Mouse (Mus musculus): Measurements from ENCODE around the gene Ldlr.

Ldlr gene

GRCm38 (mm10) chr9:21725224-21726121 lies 2.2 kb downstream of the Ldlr start:
- DNase-seq (ENCODE audit: low spot score in 2 of 2) = no peak

GRCm38 (mm10) chr9:21726218-21726975 lies 3.1 kb downstream of the Ldlr start:
- no peak for DNase-seq (ENCODE audit: low spot score in 2 of 2)

GRCm38 (mm10) chr9:21728261-21728832 lies 5.1 kb downstream of the Ldlr start:
- DNase-seq (ENCODE audit: low spot score in 2 of 2) = no peak

GRCm38 (mm10) chr9:21729264-21729663 lies 6.0 kb downstream of the Ldlr start:
- no peak for DNase-seq (ENCODE audit: low spot score in 2 of 2)

- DNase-seq (ENCODE audit: low spot score in 2 of 2) = no peak
Observed at GRCm38 (mm10) chr9:21732288-21732687, 9.0 kb downstream of the Ldlr start.

GRCm38 (mm10) chr9:21733446-21733845 lies 10.2 kb downstream of the Ldlr start:
- DNase-seq (ENCODE audit: low spot score in 2 of 2) = no peak

GRCm38 (mm10) chr9:21733989-21734388 lies 10.7 kb downstream of the Ldlr start:
- no peak for DNase-seq (ENCODE audit: low spot score in 2 of 2)

GRCm38 (mm10) chr9:21735126-21735525 lies 11.8 kb downstream of the Ldlr start:
- no peak for DNase-seq (ENCODE audit: low spot score in 2 of 2)

- DNase-seq (ENCODE audit: low spot score in 2 of 2) = no peak
Observed at GRCm38 (mm10) chr9:21736580-21736979, 13.3 kb downstream of the Ldlr start.

GRCm38 (mm10) chr9:21737188-21737587 lies 13.9 kb downstream of the Ldlr start:
- DNase-seq (ENCODE audit: low spot score in 2 of 2) = no peak

GRCm38 (mm10) chr9:21738776-21739175 lies 15.5 kb downstream of the Ldlr start:
- no peak for DNase-seq (ENCODE audit: low spot score in 2 of 2)

- no peak for DNase-seq (ENCODE audit: low spot score in 2 of 2)
Observed at GRCm38 (mm10) chr9:21740427-21740826, 17.1 kb downstream of the Ldlr start.

- no peak for DNase-seq (ENCODE audit: low spot score in 2 of 2)
Observed at GRCm38 (mm10) chr9:21741514-21741913, 18.2 kb downstream of the Ldlr start.

- no peak for DNase-seq (ENCODE audit: low spot score in 2 of 2)
Observed at GRCm38 (mm10) chr9:21747238-21747774, 24.0 kb downstream of the Ldlr start.

- DNase-seq (ENCODE audit: low spot score in 2 of 2) = no peak
Observed at GRCm38 (mm10) chr9:21748033-21748432, 24.8 kb downstream of the Ldlr start.

GRCm38 (mm10) chr9:21748491-21748890 lies 25.2 kb downstream of the Ldlr start:
- no peak for DNase-seq (ENCODE audit: low spot score in 2 of 2)

- no peak for DNase-seq (ENCODE audit: low spot score in 2 of 2)
Observed at GRCm38 (mm10) chr9:21749382-21750118, 26.3 kb downstream of the Ldlr start.

GRCm38 (mm10) chr9:21750370-21750769 lies 27.1 kb downstream of the Ldlr start:
- no peak for DNase-seq (ENCODE audit: low spot score in 2 of 2)

- DNase-seq (ENCODE audit: low spot score in 2 of 2) = no peak
Observed at GRCm38 (mm10) chr9:21751347-21751746, 28.1 kb downstream of the Ldlr start.

GRCm38 (mm10) chr9:21752252-21752792 lies 29.0 kb downstream of the Ldlr start:
- no peak for DNase-seq (ENCODE audit: low spot score in 2 of 2)

GRCm38 (mm10) chr9:21754003-21754402 lies 30.7 kb downstream of the Ldlr start:
- no peak for DNase-seq (ENCODE audit: low spot score in 2 of 2)

Measured in thymus, postnatal 10 days (tissue).